Mouse (Mus musculus) neutrophil, adult 5-6 weeks (primary cell): ENCODE measurements around the gene Npb. TPM values are rescaled to one million over a fixed set of nuclear protein-coding genes. Genes with fewer than 3 reads are reported as not detected.

Experiments used
- ATAC-seq: fragments of 151-379, 151-347 bp; 2 replicates; pipeline ENCODE4 v1.8.0; 2017; ENCODE audit warnings: mild to moderate bottlenecking, moderate TSS enrichment; ENCODE audit not compliant: insufficient number of reproducible peaks, poor library complexity, low FRiP score, severe bottlenecking; ENCODE audit errors: extremely low read depth
- total RNA-seq: library from RNA; stranded (forward); fragments of 200-1000 nt; gene quantifications from 2 replicates; pipeline ENCODE4 v1.2.3, GENCODE M21; 2017

Gene Npb
- total RNA-seq, 1 experiment from 2014 or later: not detected

GRCm38 (mm10) chr11:120628601-120629340 is 20.5 kb downstream of the Npb start:
- ATAC-seq: no peak

DNA sequence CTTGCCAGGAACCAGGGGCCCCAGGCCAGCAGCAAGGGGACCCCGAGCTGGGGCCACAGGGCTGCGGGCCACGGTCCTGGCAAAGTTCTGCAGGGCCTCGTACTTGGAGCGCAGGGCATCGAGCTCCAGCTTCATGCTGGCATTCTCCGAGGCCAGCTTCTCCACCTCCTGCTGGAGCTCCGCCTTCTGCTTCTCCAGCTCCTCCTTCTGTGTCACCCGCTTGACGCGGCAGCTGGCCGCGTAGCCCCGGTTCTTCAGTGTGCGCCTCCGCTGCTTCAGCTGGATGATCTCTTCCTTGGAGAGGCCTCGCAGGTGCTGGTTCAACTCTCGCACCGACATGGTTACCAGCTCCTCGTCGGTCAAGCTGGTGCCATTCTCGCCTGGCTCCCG is 21.1 kb downstream of the Npb start:
- peak; percentile 31; the same call in 1 of the 2 replicates for ATAC-seq

GRCm38 (mm10) chr11:120629911-120630310 is 21.6 kb downstream of the Npb start:
- no peak for ATAC-seq

DNA sequence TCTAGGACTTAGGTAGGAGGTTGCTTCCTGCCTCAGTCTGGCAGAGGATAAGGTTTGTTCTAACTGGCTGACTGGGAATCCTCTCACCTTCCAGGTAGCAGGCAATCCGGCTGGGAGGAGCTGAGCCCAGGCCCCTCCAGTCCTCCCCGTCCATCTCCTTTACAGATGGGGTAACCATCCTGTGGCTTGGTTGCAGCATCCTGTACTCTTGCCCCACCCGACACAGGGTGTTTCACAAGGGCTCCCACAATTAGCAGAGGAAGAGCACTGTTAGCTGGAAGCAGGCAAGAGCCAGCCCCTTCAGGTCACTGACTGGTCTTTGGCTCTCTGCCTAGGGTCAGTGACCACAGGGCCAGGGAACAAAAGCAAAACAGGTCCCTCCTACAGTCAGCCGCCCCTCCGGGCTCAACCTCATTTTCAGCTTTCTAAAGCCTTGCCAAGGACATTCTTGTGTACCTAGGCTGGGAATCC is 22.2 kb downstream of the Npb start:
- peak; percentile 55 for ATAC-seq

- no peak for ATAC-seq
These were observed 22.8 kb downstream of the Npb start for GRCm38 (mm10) chr11:120630881-120631725.

GRCm38 (mm10) chr11:120631726-120632448 is 23.6 kb downstream of the Npb start:
- no peak for ATAC-seq

GRCm38 (mm10) chr11:120632559-120633519 is 24.6 kb downstream of the Npb start:
- no peak for ATAC-seq

DNA sequence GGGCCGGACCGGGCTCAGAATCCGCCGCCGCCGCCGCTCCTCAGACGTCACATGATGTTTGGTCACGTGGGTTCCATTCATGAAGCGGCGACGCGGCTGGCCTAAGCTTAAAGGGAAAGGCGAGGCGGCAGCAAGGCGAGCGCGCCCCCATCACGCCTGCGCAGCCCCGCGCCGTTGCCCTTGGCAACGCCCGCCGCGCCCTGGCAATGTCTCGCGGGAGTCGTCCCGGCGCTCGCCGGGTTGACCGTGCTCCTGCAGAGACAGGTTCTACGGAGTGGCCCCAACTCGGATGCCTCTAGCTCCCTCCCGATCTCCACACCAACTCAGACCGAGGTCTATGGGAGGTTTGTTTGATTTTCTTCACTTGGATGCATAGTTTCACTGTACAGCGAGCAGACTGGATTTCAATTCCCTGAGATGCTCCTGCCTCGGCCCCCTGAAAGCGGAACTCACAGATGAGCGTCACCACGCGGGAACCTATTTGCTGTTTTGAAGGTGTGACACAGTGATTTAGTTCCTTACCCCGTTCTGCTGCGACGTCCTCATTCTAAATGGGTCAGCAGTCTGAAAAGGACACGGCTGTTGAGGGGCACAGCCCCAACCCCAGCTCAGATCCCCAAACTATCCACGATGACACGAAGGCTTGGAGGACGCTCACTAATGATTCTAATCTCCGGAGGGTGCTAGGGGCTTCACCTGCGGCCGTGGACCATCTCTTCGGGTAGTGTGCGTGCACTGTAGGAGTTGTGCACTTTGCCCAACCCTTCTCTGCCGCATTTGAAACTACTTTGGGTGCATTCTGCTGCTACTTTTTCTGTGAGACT is 25.5 kb downstream of the Npb start, which contains the start of gene Mafg:
Gene Mafg (minus strand): TSS at position 81 of the 824 bp plus-strand sequence.
- ATAC-seq: peak; percentile 40

- ATAC-seq: no peak
These were observed 26.5 kb downstream of the Npb start for GRCm38 (mm10) chr11:120634810-120635209.

DNA sequence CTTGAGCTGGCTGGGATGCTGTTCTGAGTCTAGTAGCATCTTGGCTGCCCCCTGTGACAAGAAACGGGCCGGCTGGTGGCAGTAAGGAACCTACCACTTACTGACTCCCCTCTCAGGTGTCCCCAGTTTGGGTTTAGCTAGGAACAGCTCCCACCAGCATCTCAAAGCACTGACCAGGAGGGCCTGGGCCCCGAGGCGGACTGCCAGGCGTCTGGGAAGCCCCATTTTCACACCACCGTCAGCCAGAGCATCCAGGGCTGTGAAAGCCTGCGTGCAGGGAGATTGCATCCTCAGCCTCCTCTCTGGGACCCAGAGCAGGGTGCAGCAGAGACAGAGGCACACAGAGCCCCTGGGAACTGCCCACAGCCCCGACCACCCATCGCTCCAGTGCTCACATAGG is 33.0 kb downstream of the Npb start:
- no peak for ATAC-seq

- no peak for ATAC-seq
These were observed 33.6 kb downstream of the Npb start for GRCm38 (mm10) chr11:120641869-120642268.

DNA sequence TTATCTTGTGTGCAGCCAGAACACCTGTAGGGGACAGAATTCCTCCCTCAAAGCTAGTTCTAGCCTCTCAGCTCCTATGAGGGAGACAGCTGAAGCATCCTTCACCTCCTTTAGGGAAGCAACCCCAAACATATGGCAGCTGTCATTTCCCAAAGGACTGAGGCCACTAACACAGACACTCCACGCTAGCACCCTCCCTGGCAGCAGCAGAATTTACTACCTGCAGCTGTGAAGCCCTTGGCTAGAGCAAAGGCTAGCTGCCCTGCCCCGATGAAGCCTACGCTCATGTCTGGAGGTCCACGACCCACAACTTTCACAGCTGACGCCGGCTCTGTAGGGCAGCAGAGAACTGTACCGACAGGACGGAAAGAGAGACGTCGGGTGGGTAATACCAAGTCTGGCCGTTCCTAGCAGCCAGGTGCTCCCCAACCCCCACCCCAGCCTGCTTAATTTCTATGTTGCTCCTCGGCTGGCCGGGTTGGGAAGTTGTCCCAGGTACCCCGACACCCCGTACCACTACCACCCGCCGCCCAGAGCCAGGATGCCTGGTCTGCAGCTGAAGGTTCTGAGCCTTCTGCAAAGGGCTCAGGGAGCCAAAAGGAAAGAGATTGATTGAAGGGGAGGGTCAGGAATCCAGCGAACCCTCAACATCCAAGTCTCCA is 34.8 kb downstream of the Npb start:
- ATAC-seq: no peak

DNA sequence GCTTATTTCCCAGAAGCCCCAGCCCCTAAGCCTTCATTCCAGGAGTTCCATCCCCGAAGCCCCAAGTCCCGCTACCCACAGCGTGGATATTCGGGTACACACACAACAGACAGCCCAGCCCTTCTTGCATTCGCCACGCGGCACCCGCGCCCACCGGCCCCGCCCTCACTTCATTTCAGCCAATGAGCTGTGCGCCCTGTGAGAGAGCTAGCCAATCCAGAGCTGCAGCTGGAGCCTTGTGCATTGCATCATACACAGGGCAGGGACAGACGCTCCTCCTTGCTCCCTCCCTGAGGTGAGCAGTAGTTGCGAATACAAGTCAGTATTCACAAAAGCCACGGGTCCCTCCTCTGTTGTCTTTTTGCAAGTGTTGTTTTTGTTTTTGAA is 35.3 kb downstream of the Npb start, which contains the start of gene Pycr1:
Gene Pycr1 (minus strand): TSS at position 169 of the 387 bp plus-strand sequence.
- ATAC-seq: peak; percentile 95

GRCm38 (mm10) chr11:120647047-120647830 is 39.0 kb downstream of the Npb start:
- ATAC-seq: no peak

DNA sequence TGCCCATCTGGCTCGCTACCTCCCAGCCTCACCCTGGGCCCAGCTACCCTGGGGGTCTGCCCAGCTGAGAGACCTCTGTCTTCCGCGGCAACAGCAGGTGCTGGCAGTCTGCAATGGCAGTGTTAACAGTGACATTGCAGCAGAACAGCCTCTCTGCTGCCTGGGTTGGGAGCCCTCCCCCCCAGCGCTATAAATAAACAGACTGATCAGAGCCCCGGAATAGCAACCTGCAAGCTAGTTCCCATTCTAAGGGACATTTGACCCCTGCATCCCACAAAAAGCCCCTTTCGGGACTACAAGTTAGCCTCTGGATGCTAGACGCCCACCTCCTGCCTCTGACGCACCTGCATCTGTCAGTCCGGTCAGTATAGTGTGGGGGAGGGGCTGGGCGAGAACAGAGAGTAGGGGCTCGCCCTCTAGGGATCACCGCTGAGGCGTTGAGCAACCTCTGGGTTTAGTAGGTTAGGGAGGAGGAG is 39.8 kb downstream of the Npb start, which contains the start of gene Myadml2:
Gene Myadml2 (minus strand): TSS at position 158 of the 476 bp plus-strand sequence.
- no peak for ATAC-seq

DNA sequence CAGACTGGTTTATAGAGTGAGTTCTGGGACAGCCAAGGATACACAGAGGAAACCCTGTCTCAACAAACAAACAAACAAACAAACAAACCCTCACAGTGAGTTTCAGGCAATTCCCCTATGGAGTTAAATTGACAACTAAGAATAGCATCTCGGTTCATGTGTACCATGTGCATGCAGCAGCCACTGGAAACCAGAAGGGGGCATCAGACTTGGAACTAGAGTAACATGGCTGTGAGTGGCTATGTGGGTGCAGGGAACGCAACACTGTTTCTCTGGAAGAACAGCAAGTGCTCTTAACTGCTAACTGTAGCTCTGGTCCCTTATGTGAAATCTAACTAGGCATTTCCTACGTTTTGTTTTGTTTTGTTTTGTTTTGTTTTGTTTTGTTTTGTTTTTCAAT is 43.6 kb downstream of the Npb start:
- no peak for ATAC-seq
